Mouse (Mus musculus): ENCODE measurements around the gene Ldlrad2.
A peak's percentile ranks its signal among the peaks of the same experiment; 100 is the strongest.
"Not testable (repeated sequence)": the region's sequence is repeated elsewhere in the genome, so short reads cannot be mapped to it uniquely, and the experiment has no call there.

The Ldlrad2 gene

DNA sequence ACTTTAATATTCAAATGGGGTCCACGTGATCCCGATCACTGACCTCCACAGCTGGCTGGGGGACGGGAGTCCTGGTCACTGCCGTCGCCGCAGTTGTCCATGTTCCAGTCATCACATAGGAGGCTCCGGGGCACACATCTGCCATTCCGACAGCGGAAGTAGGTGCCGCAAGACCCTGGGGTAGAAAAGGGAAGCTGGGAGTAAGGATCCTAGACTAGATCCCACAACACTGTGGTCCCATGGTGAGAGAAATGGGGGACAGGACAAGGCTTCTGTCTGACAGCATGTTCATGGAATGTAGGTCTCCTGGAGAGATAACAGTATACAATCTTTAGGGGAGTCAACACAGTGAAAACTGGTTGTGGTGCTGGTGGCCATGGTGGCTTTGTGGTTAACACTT lies at the start of gene Ldlrad2:
Ldlrad2 (minus strand) TSS at position 101 of the 400 bp plus-strand sequence.
- DNase-seq (ENCODE audit: low spot score in 2 of 2), result no peak

DNA sequence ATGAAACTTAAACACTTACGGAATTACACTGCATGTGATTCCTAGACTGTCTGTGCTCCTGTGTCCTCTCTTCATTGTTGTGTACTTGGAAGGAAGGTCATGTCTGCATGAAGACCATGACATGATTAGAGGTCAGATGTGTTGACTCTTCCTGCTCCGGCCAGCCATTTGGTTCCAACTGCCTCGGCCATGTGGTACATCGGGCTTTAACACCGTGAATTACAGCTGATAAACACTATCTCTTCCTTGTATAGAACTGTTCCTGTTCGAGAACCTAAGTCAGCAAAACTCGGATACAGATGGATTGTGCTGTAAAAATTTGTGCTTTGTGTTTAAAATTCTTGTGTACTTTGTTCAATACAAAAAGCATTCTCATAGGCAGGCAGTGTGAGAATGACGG lies 48.5 kb upstream of the Ldlrad2 start:
- no peak for DNase-seq (ENCODE audit: low spot score in 2 of 2)

DNA sequence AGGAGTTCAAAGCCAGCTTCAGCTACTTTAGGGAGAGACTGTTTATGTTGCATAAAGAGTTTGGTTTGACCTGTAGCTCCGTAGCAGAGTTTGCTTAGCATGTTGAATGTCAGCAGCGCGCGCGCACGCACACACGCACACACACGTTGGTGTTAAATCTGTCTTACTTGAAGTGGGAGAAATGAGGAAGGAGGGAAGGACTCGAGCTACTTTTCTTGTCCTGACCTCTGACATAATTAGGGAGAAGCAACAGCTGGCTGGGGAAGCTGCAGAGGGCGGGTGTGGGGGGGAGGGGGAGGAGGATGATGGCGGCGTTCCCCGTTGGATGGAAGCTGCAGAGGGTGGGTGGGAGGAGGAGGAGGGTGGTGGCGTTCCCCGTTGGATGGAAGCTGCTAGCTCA lies 35.9 kb upstream of the Ldlrad2 start:
- no peak for DNase-seq (ENCODE audit: low spot score in 2 of 2)

DNA sequence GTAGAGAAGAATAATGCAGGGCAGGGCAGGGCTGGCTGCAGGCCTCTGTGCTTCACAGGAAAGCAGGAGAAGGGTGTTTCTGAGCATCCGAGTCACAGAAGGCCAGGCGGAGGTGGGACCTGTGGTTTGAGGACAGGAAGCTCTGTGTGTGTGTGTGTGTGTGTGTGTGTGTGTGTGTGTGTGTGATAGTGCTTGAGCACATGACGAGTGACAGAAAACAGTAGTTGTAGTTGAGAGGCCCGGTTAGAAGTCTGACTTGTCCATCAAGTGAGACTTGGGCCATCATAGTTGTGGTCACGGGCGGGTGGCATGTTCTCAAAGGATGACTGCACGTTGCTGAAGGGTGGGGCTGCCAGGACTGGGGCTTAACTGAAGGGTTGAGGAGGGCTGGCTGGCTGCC lies 35.3 kb upstream of the Ldlrad2 start:
- peak in 1 of 2 experiments; percentile 16 for DNase-seq (ENCODE audit: low spot score in 2 of 2)

DNA sequence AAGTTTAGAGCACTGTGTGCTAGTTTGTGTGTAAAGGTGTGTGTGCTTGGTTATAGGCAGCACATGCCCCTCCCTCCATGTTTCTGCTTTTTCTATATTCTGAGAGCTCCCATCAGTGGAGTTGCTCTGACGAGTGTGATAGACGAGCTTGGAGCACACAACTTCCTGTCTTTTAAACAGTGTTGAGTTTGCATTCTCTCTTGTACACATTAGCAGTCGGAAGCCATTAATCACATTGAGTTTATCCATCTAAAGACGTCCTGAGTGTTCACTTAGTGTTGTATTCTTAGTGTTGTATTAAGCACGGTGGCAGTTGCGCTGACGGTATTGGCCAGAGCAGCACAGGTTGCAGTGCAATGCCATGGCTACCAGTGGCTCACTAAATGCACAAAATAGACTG lies 34.9 kb upstream of the Ldlrad2 start:
- no peak for DNase-seq (ENCODE audit: low spot score in 2 of 2)

DNA sequence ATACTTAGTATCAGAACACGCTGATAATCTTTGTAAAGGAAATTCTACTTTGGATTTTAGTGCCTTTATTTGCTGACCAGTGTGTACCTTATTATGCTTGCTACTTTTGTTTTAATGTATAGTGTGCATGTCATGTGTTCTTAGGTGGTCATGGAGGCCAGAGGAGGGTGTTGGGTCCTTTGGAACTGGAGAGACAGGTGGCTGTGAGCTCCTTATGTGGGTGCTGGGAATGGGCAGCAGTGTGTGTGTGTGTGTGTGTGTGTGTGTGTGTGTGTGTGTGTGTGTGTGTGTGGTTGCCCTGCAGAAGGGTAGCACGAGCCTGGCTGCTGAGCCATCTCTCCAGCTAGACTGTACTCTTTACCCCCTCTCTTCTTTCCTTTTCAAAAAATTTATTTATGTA lies 32.7 kb upstream of the Ldlrad2 start:
- DNase-seq (ENCODE audit: low spot score in 2 of 2), result no peak

DNA sequence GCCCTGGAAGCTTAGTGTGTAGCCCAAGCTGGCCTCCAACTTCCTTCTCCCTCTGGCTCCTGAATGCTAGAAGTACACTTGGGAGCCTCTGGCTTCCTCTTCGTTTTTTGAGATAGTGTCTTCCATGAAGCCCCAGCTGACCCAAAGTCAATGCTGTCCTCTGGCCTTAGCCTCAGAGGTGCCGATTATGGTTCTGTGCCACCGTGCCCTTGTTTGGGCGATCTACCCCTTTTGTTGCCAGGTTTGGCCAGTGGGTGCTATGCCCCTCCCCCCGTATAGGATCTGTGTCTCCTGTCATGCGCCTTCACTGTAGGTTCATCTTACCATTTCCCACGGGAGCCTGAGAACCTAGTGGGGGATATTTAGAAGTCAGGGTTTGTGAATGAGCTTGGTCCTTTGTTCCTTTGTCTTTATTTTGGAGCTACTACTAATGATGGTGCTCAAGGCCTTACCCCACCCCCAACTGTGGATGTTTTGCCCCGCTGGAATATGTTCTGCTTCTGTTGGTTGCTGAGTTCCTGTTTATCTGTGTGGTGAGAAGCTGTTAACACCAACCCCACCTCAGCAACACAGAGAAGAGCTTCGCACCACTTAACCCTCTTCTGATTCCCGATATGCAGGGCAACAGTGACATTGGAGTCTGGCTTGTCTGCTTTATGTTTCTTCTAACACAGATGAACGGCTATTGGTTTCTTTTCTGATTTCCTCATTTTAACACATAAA lies 29.2 kb upstream of the Ldlrad2 start:
- no peak for DNase-seq (ENCODE audit: low spot score in 2 of 2)

DNA sequence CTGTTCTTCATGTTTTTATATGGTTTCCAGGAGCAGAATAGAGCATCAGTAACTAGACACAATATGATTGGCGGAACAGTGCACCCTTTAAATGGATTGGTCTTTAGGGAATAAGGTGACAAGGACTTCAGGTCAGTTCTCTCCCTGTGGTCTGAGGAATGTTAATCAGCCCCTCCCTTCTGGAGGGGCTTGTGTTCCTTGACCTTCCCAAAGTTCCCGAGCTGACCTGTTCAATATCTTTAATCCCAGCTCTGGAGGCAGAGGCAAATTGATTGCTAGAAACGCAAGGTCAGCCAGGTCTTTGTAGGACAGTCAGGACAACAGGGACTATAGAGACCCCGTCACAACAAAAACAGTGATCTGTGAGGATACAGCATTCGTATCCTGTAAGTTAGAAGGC lies 24.2 kb upstream of the Ldlrad2 start:
- no peak for DNase-seq (ENCODE audit: low spot score in 2 of 2)

DNA sequence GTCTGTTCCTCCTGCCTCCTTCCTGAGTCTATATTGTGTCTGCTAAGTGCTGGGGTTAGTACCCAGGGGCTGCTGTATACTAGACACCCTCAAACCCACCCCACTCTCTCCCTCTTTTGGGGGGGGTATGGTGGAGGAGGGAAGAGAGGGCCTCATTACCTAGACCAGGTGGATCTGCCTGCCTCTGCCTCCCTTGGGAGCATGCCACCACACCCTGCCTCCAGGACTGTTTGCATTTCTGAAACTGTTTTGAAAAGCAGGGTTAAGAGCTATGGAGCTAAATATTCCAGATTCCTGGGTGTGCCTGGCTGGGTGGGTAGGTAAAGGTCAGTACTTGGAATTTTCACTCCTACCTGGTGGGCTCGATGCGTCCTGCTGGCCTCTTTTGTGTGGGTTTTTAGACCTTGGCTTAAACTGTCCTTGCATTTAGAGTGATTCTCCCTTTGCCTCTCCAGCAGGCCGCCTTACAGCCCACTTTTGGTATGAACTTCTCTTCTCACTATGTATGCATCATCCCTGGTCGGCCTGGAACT lies 22.8 kb upstream of the Ldlrad2 start:
- DNase-seq (ENCODE audit: low spot score in 2 of 2), result no peak

DNA sequence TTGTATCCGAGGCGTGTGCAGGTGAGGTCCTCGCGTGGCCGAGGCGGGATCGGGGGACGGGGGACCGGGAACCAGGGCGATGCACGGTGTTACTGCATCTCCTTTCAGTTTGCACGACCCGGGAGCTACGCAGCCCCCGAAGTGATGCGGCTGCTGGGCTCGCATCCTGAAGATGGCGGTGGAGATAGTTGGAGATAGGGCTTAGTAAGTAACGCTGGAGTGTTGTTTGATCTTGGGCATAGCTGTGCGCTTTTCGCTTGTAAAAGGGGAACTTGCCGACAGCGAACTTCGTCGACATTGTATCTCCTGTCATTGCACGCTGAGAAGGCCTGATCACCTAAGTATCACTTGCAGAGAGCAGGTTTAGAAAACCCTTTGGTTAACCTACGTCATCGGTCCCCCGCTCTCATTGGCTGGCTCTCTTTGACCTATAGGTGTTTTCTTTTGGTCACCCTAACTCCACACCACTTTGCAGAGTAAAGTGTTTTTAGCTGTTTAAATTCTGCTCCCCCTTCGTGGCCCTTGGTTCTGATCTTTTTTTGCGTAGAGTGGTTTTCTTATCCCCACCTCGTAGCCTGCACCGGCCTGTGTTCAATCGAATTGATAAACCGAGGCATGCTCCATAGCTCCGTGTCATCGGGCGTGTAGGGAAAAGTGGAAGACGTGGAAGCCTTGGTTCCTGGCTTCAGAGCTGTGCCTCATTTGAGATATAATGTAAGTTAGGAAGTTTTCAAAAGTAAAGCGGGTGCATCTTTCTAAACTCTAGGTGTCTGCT lies 20.3 kb upstream of the Ldlrad2 start:
- DNase-seq (ENCODE audit: low spot score in 2 of 2), result no peak

DNA sequence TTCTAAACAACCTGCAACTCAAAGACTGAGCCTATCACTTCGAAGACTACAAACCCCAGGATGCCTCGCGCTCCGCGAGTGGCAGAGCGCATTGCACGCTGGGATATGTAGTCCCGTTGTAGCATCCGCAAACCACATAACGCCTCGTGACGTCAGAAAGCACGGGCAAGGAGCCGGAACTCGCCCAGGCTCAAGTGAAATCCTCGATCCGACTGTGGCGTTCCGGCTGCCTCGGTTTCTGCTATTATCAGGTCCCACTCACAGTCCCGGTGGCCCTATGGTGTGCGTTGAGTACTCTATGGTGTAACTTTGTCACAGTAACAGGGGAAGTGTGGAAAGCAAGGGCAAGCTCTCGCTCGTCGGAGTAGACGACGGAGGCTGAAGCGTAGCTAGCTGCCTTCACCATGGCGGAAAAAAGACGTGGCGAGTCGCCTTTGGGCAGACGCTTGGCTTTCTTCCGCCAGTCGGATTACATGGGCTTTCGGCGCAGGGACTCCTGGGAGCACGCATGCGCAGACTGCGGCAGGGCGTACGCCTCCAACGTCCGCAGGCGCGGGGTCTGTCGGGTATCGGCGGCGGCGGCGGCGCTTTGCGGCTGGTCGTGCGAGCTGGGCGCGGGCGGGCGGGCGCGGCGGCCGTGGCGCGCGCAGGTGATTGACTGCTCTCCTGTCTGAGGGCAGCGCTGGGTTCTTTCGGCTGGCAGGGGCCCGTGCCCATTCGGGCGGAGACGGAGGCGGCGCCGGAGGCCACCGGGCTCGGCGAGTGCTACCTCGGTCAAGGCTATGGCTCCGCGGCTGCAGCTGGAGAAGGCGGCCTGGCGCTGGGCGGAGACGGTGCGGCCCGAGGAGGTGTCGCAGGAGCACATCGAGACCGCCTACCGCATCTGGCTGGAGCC lies 19.5 kb upstream of the Ldlrad2 start, which contains the start of gene Usp48:
Usp48 (plus strand) TSS at position 155 of the 895 bp plus-strand sequence.
- peak; percentile 95 to 98 for DNase-seq (ENCODE audit: low spot score in 2 of 2)

DNA sequence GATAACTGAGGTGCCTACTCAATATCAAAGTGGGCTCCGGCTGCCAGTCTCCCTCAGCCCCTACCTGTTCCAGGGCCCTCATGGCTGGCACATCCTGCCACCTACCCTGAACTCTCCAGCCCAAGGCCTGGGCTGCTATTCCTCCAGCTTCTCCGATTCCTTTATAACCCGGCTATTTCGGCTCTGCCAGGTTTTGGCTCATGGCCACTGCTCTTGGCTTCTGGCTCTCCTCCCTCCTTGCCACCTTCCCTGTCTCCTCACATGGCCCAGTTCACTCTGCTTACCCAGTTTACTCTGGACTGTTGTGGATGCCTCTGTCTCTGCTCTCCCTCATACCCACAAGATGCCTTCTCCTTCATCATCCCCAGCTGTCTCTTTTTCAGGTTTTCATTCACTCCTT lies 16.6 kb upstream of the Ldlrad2 start:
- DNase-seq (ENCODE audit: low spot score in 2 of 2), result no peak

DNA sequence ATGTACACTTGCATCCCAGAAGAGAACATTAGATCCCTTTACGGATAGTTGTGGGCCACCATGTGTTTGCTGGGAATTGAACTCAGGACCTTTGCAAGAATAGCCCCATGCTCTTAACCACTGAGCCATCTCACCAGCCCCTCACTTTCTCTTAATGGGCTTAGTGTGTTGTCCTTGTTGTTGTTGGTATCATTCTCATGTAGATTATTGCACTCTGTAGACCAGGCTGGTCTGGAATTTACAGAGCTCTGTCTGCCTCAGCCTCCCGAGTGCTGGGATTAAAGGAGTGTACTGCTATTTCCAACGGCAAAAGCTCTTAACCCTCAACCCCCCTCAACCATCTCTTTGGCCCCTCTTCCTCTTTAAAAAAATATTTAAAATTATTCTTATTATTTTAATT lies 15.2 kb upstream of the Ldlrad2 start:
- DNase-seq (ENCODE audit: low spot score in 2 of 2), result no peak

DNA sequence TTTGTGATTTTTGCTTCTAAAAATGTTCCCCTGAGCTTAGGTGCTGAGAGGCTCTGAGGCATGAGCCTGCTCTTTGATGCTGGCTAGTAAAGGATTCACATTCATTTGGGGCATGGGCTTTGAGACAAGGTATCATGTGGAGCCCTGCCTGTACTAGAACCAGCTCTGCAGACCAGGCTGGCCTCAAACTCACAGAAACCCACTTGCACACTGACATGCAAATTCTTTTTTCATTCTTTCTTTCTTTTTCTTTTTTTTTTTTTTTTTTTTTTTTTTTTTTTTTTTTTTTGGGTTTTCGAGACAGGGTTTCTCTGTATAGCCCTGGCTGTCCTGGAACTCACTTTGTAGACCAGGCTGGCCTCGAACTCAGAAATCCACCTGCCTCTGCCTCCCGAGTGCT lies 14.7 kb upstream of the Ldlrad2 start:
- DNase-seq (ENCODE audit: low spot score in 2 of 2), result not testable (repeated sequence)

DNA sequence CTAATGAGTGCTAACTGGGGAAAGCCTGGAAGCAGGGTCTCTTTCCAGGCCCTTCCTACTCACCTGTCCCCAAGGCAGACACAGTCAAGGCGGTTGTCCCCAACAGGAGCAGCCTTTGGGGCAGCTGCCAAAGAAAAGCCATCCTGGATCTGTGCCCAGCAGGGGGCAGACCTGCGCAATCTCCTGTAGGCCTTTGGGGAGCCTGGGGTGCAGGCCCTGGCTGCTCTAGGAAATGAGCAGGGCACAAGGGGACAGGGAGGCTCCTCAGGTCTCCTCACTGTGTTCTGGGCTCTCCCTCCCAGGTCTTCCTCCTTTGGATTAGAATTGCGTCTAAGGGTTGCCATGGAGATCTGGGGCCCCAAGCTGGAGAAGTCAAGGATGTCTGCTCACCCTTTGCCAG lies 7.4 kb upstream of the Ldlrad2 start:
- no peak for DNase-seq (ENCODE audit: low spot score in 2 of 2)

DNA sequence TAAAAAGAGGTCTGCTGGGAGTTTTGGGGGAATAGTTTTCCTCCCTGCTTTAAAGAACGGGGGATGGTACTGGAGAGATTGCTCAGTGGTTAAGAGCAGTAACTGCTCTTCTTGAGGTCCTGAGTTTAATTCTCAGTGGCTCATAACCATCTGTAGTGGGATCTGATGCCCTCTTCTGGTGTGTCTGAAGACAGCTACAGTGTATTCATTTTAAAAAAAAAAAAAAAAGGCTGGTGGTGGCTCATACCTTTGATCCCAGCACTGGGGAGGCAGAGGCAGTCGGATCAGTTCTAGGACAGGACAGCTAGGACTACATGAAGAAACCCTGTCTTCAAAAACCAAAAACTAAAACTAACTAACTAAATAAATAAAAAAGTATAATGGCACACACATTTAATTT lies 5.9 kb upstream of the Ldlrad2 start:
- DNase-seq (ENCODE audit: low spot score in 2 of 2), result no peak

DNA sequence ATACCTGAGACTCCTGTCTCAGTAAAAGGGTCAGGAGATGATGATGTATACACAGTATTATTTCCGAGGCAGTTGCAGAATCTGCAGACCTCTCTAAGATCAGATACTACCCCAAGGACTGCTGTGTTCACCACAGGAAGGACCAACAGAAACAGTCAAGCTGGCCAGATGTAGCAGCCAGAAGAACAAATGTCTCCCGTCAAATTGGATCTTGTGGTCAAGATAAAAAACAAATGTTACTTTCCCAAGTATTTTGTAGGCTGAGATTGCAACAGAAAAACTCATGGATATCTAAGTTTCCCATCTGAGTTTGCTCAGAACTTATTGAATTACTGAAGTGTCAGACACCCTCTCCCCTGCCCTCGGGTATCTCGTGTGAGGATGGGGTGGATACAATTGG lies 5.4 kb upstream of the Ldlrad2 start:
- DNase-seq (ENCODE audit: low spot score in 2 of 2), result no peak

DNA sequence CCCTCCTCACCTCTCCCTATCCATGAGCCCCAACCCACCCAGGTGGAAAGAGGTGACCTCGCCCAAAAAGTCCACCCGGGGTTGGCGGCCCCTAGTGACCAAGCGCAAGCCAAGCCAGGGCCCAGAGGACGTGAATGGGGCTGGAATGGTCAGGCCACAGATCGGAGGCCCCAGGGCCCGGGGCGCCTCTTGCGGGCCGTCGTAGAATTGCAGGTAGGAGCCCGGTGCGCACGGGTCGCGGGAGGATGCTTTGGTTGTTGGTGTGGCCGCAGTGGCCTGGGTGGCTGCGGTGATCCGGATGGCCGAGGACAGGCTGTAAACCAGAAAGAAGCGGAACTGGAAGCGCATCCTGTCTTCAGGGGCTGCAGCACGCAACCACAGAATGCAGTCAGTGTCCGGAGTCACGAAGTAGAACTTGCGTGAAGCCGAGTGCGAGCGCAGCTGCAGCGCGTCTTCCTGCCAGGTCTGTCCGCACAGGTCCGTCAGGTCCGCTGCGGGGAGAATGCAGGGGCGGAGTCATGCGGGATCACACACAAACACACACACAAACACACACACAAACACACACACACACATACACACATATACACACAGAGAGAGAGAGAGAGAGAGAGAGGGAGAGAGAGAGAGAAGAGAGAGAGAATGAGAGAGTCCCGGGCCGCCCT lies 3.9 kb upstream of the Ldlrad2 start:
- DNase-seq (ENCODE audit: low spot score in 2 of 2), result peak; percentile 32 to 47

DNA sequence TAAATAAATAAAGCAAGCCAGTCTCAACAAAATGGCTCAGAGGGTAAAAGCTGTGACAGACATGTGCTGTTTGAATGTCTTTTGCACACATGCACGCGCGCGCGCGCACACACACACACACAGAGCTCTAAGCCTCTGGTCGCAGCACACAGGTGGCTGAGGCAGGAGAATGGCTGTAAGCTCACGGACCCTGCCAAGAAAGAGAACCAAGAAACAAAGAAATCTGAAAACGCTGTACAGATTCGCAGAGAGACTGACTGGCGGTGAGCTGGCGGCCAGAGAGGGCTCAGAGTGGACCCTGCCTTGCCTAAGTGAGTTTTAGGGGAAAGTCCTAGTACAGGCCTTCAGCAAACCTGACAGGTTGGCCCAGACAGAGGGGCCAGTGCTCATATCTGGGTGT lies 3.1 kb upstream of the Ldlrad2 start:
- DNase-seq (ENCODE audit: low spot score in 2 of 2), result no peak

DNA sequence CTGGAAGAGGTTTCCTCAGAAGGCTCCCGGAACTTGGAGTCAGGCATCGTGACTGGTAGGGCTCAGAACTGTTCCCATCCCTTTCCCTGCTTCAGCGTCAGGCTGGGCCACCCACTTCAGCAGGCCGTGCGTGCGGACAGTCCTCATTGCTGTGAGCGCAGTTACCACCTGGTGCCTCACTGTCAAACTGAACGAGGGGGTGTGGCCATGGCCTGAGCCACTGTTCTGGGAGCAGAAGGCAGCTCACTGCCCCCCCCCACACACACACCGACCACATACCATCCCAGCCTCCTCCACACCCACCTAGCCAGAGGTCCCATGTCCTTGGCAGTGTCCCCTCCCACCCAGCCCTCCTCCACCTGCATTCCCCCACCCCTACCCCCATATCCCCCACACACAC lies 4.5 kb downstream of the Ldlrad2 start:
- no peak for DNase-seq (ENCODE audit: low spot score in 2 of 2)

DNA sequence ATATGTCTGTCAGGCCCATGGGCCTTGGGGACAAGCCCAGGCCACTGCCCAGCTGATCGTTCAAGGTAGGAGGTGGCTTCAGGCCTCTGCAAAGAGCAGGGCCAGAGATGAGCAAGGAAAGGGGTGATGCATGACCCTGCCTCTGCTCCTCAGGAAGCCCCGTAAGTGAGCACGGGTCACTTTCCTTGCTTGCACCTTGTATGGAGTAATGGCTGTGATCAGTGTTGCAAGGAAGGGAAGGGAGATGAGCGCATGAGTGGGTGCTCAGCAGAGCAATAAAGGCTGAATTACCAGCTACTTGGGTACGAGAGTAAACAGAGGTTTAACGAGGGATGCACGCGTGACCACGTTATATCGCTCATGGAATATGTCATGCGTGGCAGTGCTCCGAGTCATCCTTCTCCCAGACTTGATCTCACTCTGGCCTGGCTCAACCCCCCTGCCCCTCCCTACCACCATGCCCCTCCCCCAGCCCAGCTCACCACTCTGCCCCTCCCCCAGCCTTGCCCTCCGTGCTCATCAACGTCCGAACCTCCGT lies 17.6 kb downstream of the Ldlrad2 start:
- DNase-seq (ENCODE audit: low spot score in 2 of 2), result no peak
